Comparison of ENCODE assay signal across 16 mouse cellular contexts in the genomic region with DNA sequence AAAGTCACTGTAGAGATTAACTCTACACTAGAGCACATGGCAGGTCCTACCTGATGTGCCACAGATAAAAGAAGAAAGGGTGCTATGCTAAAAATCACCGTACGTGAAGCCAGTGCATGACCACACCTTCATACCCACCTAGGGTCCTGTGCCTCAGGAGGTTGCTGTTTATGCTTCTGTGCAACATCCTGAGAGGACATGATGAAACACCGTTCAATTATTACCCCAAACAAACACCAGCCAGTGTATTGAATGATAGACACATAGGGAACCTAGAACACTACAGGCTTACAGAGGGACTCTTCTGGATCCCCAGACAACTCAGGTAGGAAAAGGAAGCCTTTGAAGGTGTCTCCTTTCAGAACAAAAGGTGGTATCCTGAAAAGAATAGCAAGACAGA.
"Had no signal": no experiment of that assay in that cellular context is flagged by ENCODE, and none has a peak within 500 bp of the region (broad histone marks: within the 10 kb centered on the region; RNA-seq: fewer than 3 reads in every experiment).

No protein-coding gene starts in this region.

- DNase-seq: lung, adult 2 months; lung, postnatal 14 days; midbrain, embryonic 14.5 days; right cerebral cortex, postnatal 14 days; right cerebral cortex, postnatal 4 days; spleen, adult 18-20 months; thymus, adult 18-20 months; thymus, postnatal 14 days; thymus, postnatal 36 days had no signal

- H3K27me3 ChIP-seq: lung, embryonic 15.5 days; midbrain, embryonic 12.5 days; neural tube, embryonic 12.5 days had no signal

- H3K27ac ChIP-seq: lung, embryonic 15.5 days; macrophage; midbrain, embryonic 10.5 days; midbrain, embryonic 12.5 days; neural tube, embryonic 12.5 days had no signal

- H3K4me1 ChIP-seq: lung, embryonic 15.5 days; neural tube, embryonic 12.5 days had no signal

- ATAC-seq: lung, postnatal 0 days; midbrain, embryonic 16.5 days had no signal

- H3K9ac ChIP-seq: lung, embryonic 15.5 days; midbrain, embryonic 12.5 days; neural tube, embryonic 12.5 days had no signal

- H3K4me2 ChIP-seq: lung, embryonic 15.5 days; midbrain, embryonic 12.5 days; neural tube, embryonic 12.5 days had no signal

- H3K9me3 ChIP-seq: lung, embryonic 15.5 days; midbrain, embryonic 10.5 days; midbrain, embryonic 12.5 days; neural tube, embryonic 12.5 days had no signal

- H3K36me3 ChIP-seq: lung, embryonic 15.5 days; midbrain, embryonic 10.5 days; midbrain, embryonic 12.5 days; neural tube, embryonic 12.5 days had no signal

- H3K4me3 ChIP-seq: lung, embryonic 15.5 days; midbrain, embryonic 10.5 days; midbrain, embryonic 12.5 days; neural tube, embryonic 12.5 days had no signal
